Mouse (Mus musculus): ENCODE data around the gene Amot.

DNA sequence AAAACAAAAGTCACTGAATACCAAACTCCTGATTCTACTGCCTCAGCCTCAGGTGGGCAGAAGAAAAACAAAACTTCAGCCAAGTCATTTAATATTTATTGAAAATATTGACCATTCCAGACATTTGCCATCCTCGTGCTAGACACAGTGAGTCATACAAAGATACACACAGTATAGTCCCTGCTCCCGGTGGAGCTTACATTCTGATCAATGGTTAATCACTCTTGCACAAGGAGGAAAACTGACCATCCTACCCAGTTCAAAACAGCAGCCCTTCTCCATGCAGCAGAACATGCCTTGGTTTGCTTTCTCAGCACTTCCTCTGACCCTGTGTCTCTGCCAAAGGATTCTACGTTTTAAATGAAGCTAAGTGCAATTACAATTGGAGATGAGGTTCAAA lies 14.6 kb downstream of the Amot start:
- no peak for TF ChIP-seq CTCF (IDR thresholded peaks at IDR 0.05)
- TF ChIP-seq POLR2A (IDR thresholded peaks at IDR 0.05; ENCODE audit: insufficient read depth, low read depth, low read length): no peak
- no peak for TF ChIP-seq EP300 (IDR thresholded peaks at IDR 0.05; ENCODE audit: insufficient read depth, low read depth, low read length)
